In genomic region chr5:112932878-112933567, GRCm38 (mm10) we compare ENCODE assay signal across 16 mouse cellular contexts. TPM values are rescaled to one million over a fixed set of nuclear protein-coding genes. Genes with fewer than 3 reads are reported as not detected.
DNase-seq lines count a peak whose midpoint lies in the region; ATAC-seq lines count a peak whose summit lies in the region.
"Had no signal": no experiment of that assay in that cellular context is flagged by ENCODE, and none has a peak within 500 bp of the region (broad histone marks: within the 10 kb centered on the region; RNA-seq: fewer than 3 reads in every experiment).

No protein-coding gene starts in this region.

- no peaks in the 10 kb centered on the region for H3K4me1 ChIP-seq in hindbrain, embryonic 14.5 days (replicated peaks; ENCODE audit: control insufficient read depth, insufficient read depth, low read length)
- H3K4me1 ChIP-seq in hindbrain, embryonic 13.5 days (replicated peaks), result peaks cover 22% of the 10 kb centered on the region
- peaks cover 4% of the 10 kb centered on the region; the same call in 1 of the 2 replicates for H3K4me1 ChIP-seq in embryonic facial prominence, embryonic 14.5 days (ENCODE audit: control insufficient read depth, insufficient read depth, low read length)
- peaks cover 29 to 46% of the 10 kb centered on the region in 2 experiments for H3K4me1 ChIP-seq in heart, embryonic 14.5 days (ENCODE audit: control insufficient read depth in 2 of 2, insufficient read depth in 2 of 2, low read length in 2 of 2)

- WGBS in hindbrain, embryonic 14.5 days, result 80% methylated on average over 11 of the region's 11 CpGs
- 81% methylated on average over 11 of the region's 11 CpGs for WGBS in hindbrain, embryonic 13.5 days
- 61% methylated on average over 11 of the region's 11 CpGs for WGBS in embryonic facial prominence, embryonic 14.5 days
- WGBS in heart, embryonic 14.5 days, result 32% methylated on average over 11 of the region's 11 CpGs

- H3K27ac ChIP-seq in hindbrain, embryonic 14.5 days, result no peak overlapping the region
- no peak overlapping the region for H3K27ac ChIP-seq in hindbrain, embryonic 13.5 days
- no peak overlapping the region for H3K27ac ChIP-seq in embryonic facial prominence, embryonic 14.5 days (replicated peaks; ENCODE audit: low read depth, low read length)
- H3K27ac ChIP-seq in heart, embryonic 14.5 days (replicated peaks in 1 of 2; ENCODE audit: control insufficient read depth in 1 of 2, insufficient read depth in 1 of 2, low read depth in 2 of 2, low read length in 2 of 2), result peak overlapping the region; percentile 64 to 82
- H3K27ac ChIP-seq: macrophage; neural tube, embryonic 13.5 days had no signal

- no peak overlapping the region for H3K9ac ChIP-seq in hindbrain, embryonic 14.5 days
- H3K9ac ChIP-seq in hindbrain, embryonic 13.5 days, result no peak overlapping the region
- H3K9ac ChIP-seq in embryonic facial prominence, embryonic 14.5 days (ENCODE audit: low read depth, low read length), result no peak overlapping the region
- H3K9ac ChIP-seq in heart, embryonic 14.5 days (ENCODE audit: low read length), result no peak overlapping the region
- H3K9ac ChIP-seq: neural tube, embryonic 13.5 days had no signal

- H3K36me3 ChIP-seq in hindbrain, embryonic 14.5 days (replicated peaks; ENCODE audit: control insufficient read depth, insufficient read depth), result peaks cover 10% of the 10 kb centered on the region
- 0 out of 2 replicates have a peak, but pooled peaks cover 13% of the 10 kb centered on the region for H3K36me3 ChIP-seq in hindbrain, embryonic 13.5 days
- H3K36me3 ChIP-seq in embryonic facial prominence, embryonic 14.5 days (ENCODE audit: control insufficient read depth, insufficient read depth, low read length), result peaks cover 20% of the 10 kb centered on the region; the same call in 1 of the 2 replicates
- peaks cover 20% of the 10 kb centered on the region for H3K36me3 ChIP-seq in heart, embryonic 14.5 days (ENCODE audit: control insufficient read depth, insufficient read depth, low read length)

- H3K4me2 ChIP-seq in hindbrain, embryonic 14.5 days (replicated peaks), result no peak overlapping the region
- no peak overlapping the region for H3K4me2 ChIP-seq in hindbrain, embryonic 13.5 days
- H3K4me2 ChIP-seq in embryonic facial prominence, embryonic 14.5 days (ENCODE audit: low read depth, low read length), result no peak overlapping the region
- peak overlapping the region; percentile 11 for H3K4me2 ChIP-seq in heart, embryonic 14.5 days (ENCODE audit: low read length)
- H3K4me2 ChIP-seq: neural tube, embryonic 13.5 days had no signal

- no peaks in the 10 kb centered on the region for H3K9me3 ChIP-seq in hindbrain, embryonic 14.5 days (ENCODE audit: control insufficient read depth, low read length)
- H3K9me3 ChIP-seq in hindbrain, embryonic 13.5 days, result no peaks in the 10 kb centered on the region
- no peaks in the 10 kb centered on the region for H3K9me3 ChIP-seq in embryonic facial prominence, embryonic 14.5 days (ENCODE audit: control insufficient read depth, low read length)
- no peaks in the 10 kb centered on the region for H3K9me3 ChIP-seq in heart, embryonic 14.5 days (ENCODE audit: control insufficient read depth, low read length)
- H3K9me3 ChIP-seq: neural tube, embryonic 13.5 days had no signal

- DNase-seq in hindbrain, embryonic 14.5 days (ENCODE audit: low spot score), result no peak
- DNase-seq in embryonic facial prominence, embryonic 14.5 days (ENCODE audit: low spot score), result peak; percentile 56
- DNase-seq in layer of hippocampus, adult 9-10 months (ENCODE audit: low spot score), result peak; percentile 54
- DNase-seq in spleen, adult 18-20 months, result no peak
- DNase-seq in cerebellum, adult 11 months, result no peak
- DNase-seq: cerebellum, adult 9-11 months; gastrocnemius, postnatal 25 days; right cerebral cortex, adult 18-20 months; thymus, adult 2 months had no signal

- no peaks in the 10 kb centered on the region for H3K27me3 ChIP-seq in hindbrain, embryonic 14.5 days (ENCODE audit: control insufficient read depth, insufficient read depth, low read length)
- no peaks in the 10 kb centered on the region for H3K27me3 ChIP-seq in hindbrain, embryonic 13.5 days
- H3K27me3 ChIP-seq in embryonic facial prominence, embryonic 14.5 days (replicated peaks; ENCODE audit: control insufficient read depth, insufficient read depth, low read length), result no peaks in the 10 kb centered on the region
- no peaks in the 10 kb centered on the region for H3K27me3 ChIP-seq in heart, embryonic 14.5 days (ENCODE audit: control insufficient read depth, insufficient read depth, low read length)
- H3K27me3 ChIP-seq: neural tube, embryonic 13.5 days had no signal

- no peak overlapping the region for H3K4me3 ChIP-seq in hindbrain, embryonic 14.5 days (replicated peaks; ENCODE audit: low read length)
- H3K4me3 ChIP-seq in hindbrain, embryonic 13.5 days, result no peak overlapping the region
- H3K4me3 ChIP-seq in embryonic facial prominence, embryonic 14.5 days (ENCODE audit: low read depth, low read length), result no peak overlapping the region
- H3K4me3 ChIP-seq in heart, embryonic 14.5 days (ENCODE audit: control insufficient read depth in 1 of 2, insufficient read depth in 1 of 2, low read depth in 1 of 2, low read length in 2 of 2), result no peak overlapping the region
- H3K4me3 ChIP-seq: neural tube, embryonic 13.5 days had no signal

- ATAC-seq in hindbrain, embryonic 14.5 days (ENCODE audit: low FRiP score), result peak; percentile 31; the same call in 1 of the 2 replicates
- no peak; the same call in 1 of the 2 replicates for ATAC-seq in hindbrain, embryonic 13.5 days (ENCODE audit: low FRiP score)
- ATAC-seq in embryonic facial prominence, embryonic 14.5 days (ENCODE audit: low read depth), result peak; percentile 60
- ATAC-seq in heart, embryonic 14.5 days (ENCODE audit: insufficient number of reproducible peaks, insufficient read depth, low FRiP score, low read depth), result peak; percentile 91
- ATAC-seq: activated CD4-positive, CD25-positive, alpha-beta regulatory T cell, adult 4 months; forebrain, embryonic 14.5 days; intestine, embryonic 16.5 days had no signal

RNA-seq across cellular contexts. Expression of gene Myo18b, which starts 36.9 kb away (rescaled TPM):
- polyA plus RNA-seq in hindbrain, embryonic 14.5 days (2014; fragmentation: Nextera tagmentation; extraction: Ambion mirVana), result 1.1 and 1.4 TPM in 2 replicates
- 1.1 and 1.6 TPM in 2 replicates for polyA plus RNA-seq in hindbrain, embryonic 13.5 days (2015; fragmentation: Nextera tagmentation; extraction: Ambion mirVana)
- polyA plus RNA-seq in embryonic facial prominence, embryonic 14.5 days (2014; fragmentation: Nextera tagmentation; extraction: Ambion mirVana), result 6.7 and 9.4 TPM in 2 replicates
- polyA plus RNA-seq in heart, embryonic 14.5 days (2014; fragmentation: Nextera tagmentation; extraction: Ambion mirVana), result 31.9 and 33.6 TPM in 2 replicates
- polyA plus RNA-seq: activated CD4-positive, CD25-positive, alpha-beta regulatory T cell, adult 4 months had no signal

Comparison
In these comparisons a context has a peak if more than half of its experiments do, and no peak if none do; other contexts are left out.
1. DNase-seq: peak in embryonic facial prominence, embryonic 14.5 days (single experiment) and layer of hippocampus, adult 9-10 months (single experiment); none in hindbrain, embryonic 14.5 days (single experiment), spleen, adult 18-20 months (0 of 2) and cerebellum, adult 11 months (single experiment).
2. H3K27ac ChIP-seq: peak in heart, embryonic 14.5 days (2 of 2); none in hindbrain, embryonic 14.5 days (single experiment), hindbrain, embryonic 13.5 days (single experiment) and embryonic facial prominence, embryonic 14.5 days (single experiment).